Mouse (Mus musculus) midbrain, embryonic 12.5 days (tissue): ENCODE measurements at regions not wholly inside any gene's neighbourhood (a gene's known extent, or its start where the extent isn't known, plus 50 kb on each side); places are given as distances from the start of the nearest gene placed in this dataset.
"Not testable (repeated sequence)": the region's sequence is repeated elsewhere in the genome, so short reads cannot be mapped to it uniquely, and the experiment has no call there.

ENCODE experiments used
- ATAC-seq: fragments of 200-750 bp; cut with Nextera tagmentation; 2 replicates; pipeline ENCODE4 v1.8.0; 2017; ENCODE audit warnings: low read depth, moderate TSS enrichment, moderate library complexity; ENCODE audit not compliant: low FRiP score
- H3K27ac ChIP-seq: fragments of 300-500 bp; sonication (generic); replicated peaks from 2 replicates; pipeline ENCODE4 v1.5.1; 2016; ENCODE audit warnings: mild to moderate bottlenecking
- H3K27me3 ChIP-seq: fragments of 300-500 bp; sonication (generic); 2 replicates; pipeline ENCODE4 v1.6.1; 2016; ENCODE audit warnings: mild to moderate bottlenecking
- H3K36me3 ChIP-seq: fragments of 300-500 bp; sonication (generic); 2 replicates; pipeline ENCODE4 v1.6.1; 2016
- H3K4me1 ChIP-seq: fragments of 300-500 bp; sonication (generic); 2 replicates; pipeline ENCODE4 v1.6.1; 2016
- H3K4me2 ChIP-seq: fragments of 300-500 bp; sonication (generic); replicated peaks from 2 replicates; pipeline ENCODE4 v1.6.1; 2016; ENCODE audit warnings: mild to moderate bottlenecking, moderate library complexity
- H3K4me3 ChIP-seq: fragments of 300-500 bp; sonication (generic); 2 replicates; pipeline ENCODE4 v1.5.1; 2016; ENCODE audit warnings: mild to moderate bottlenecking
- H3K9ac ChIP-seq: fragments of 300-500 bp; sonication (generic); replicated peaks from 2 replicates; pipeline ENCODE4 v1.6.1; 2016; ENCODE audit warnings: mild to moderate bottlenecking, moderate library complexity
- H3K9me3 ChIP-seq: fragments of 300-500 bp; sonication (generic); 2 replicates; pipeline ENCODE4 v1.6.1; 2016; ENCODE audit warnings: mild to moderate bottlenecking
- WGBS: fragments of 180-500 bp; shearing (Covaris S2); methylation state at CpG from one replicate; pipeline ENCODE4 v1.1.7; 2016; 5-methylcytosine and 5-hydroxymethylcytosine counted together

DNA sequence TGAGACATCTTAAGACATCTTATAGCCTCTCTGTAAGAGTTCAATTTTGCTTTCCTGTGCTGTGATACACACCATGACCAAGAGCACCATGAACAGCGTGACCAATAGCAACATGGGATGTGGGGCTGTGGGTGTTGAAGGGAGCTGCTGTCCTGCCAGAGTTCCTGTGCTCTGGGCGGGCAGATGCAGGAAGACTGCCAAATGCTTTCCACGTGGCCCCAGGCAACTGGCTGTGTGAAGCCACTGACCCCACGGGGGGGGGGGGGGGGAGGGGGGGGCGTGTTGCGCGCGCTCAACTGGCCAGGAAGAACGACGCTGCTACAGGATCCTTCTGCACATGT is 104.5 kb upstream of the Ipo5 start:
- H3K4me1 ChIP-seq = peaks cover 20% of the 10 kb centered on the region
- H3K4me3 ChIP-seq = no peak overlapping the region
- H3K36me3 ChIP-seq = no peaks in the 10 kb centered on the region
- no peak for ATAC-seq
- no peak overlapping the region for H3K9ac ChIP-seq
- H3K27me3 ChIP-seq = peaks cover 12% of the 10 kb centered on the region; the same call in 1 of the 2 replicates
- 56% methylated on average over 6 of the region's 10 CpGs for WGBS
- 0 out of 2 replicates have a peak, but pooled peaks cover 6% of the 10 kb centered on the region for H3K9me3 ChIP-seq
- H3K27ac ChIP-seq = no peak overlapping the region
- H3K4me2 ChIP-seq = no peak overlapping the region

DNA sequence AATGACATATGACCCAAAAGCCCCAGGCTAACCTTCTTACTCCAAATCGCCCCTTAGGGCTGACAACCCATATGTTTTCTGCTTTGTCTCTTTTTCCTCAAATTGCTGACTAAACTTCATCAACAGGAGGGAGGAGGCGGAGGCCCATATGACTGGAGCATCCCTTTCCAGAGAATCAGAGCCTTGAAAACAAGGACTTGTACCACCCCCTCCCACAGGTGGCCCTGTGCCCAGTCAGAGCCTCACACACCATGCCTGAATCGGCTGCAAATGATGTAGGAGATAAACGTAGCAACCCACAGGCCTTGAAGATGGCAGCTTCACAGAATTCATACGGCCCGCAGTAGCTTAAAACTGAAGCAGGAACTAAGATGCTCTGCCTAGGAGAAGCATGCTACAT is 101.7 kb upstream of the Ipo5 start:
- no peak for ATAC-seq
- WGBS = 94% methylated on average over 6 of the region's 6 CpGs

DNA sequence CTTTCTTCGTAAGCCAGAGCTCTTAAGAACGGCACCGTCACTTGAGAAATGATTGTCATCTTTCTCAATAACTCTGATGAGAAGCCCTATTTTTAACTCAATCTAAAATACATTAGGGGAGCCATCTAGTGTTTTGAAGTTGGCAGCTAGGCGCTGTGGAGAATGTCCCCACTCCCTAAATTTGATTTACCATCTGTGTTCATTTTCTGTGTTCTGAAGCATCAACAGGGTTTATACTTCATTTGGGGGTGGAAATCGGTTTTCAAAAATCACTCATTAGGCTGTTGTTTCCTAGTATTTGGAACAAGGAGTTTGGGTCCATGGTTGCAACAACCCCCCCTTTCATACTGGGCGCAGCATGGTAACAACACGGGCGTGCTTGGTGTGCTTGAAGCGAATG is 97.1 kb upstream of the Ipo5 start:
- Histone ChIP-seq H3K36me3 (no peaks in the 10 kb centered on the region), H3K27me3 (no peaks in the 10 kb centered on the region), H3K4me1 (no peaks in the 10 kb centered on the region), H3K9me3 (no peaks in the 10 kb centered on the region), H3K4me2 (no peak overlapping the region), H3K27ac (no peak overlapping the region), H3K4me3 (no peak overlapping the region), H3K9ac (no peak overlapping the region)
- no peak for ATAC-seq
- 91% methylated on average over 9 of the region's 9 CpGs for WGBS

More for the DNA sequence above, 101.7 kb upstream of the Ipo5 start:
- Histone ChIP-seq H3K4me1 (peaks cover 8% of the 10 kb centered on the region), H3K4me3 (no peak overlapping the region), H3K9ac (no peak overlapping the region), H3K36me3 (no peaks in the 10 kb centered on the region), H3K27ac (no peak overlapping the region), H3K4me2 (no peak overlapping the region), H3K9me3 (0 out of 2 replicates have a peak, but pooled peaks cover 6% of the 10 kb centered on the region), H3K27me3 (peaks cover 12% of the 10 kb centered on the region; the same call in 1 of the 2 replicates)

DNA sequence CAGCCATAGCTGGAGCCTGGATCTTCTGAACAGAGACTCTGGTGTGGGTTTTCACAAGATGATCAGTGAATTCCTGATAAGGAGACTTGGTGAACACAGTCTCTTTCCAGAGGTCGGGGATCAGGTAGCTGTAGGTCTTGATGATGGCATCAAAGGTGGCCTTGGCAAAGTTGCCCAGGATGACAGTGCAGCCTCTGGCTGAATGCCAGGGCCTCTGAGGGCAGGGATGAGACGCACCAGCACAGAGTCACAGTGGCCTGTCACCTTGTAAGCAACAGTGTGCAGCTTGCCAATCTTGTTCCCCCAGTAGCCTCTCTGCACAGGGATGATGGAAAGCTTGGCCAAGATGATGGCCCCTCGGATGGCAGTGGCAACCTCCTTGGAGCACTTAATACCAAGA is 95.9 kb upstream of the Ipo5 start:
- not testable (repeated sequence) for H3K9me3 ChIP-seq

DNA sequence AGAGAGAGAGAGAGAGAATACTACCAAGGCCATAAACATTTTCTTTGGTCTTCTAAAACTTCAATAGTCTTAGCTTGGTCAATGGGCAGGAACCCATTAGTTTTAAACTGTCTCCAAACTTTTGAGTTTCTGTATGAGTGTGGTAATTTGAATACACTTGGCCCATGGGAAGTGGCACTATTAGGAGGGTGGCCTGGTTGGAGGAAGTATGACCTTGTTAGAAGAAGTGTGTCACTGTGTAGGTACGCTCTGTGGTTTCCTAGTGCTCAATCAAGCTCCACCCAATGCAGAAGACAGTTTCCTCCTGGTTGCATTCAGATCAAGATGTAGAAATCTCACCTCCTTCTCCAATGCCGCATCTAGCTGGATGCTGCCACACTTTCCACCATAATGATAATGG is 94.5 kb upstream of the Ipo5 start:
- Histone ChIP-seq H3K27ac (no peak overlapping the region), H3K4me1 (no peaks in the 10 kb centered on the region), H3K36me3 (no peaks in the 10 kb centered on the region), H3K9ac (no peak overlapping the region), H3K4me3 (no peak overlapping the region), H3K4me2 (no peak overlapping the region), H3K27me3 (no peaks in the 10 kb centered on the region), H3K9me3 (no peaks in the 10 kb centered on the region)
- no peak for ATAC-seq
- WGBS = 98% methylated on average over 2 of the region's 2 CpGs

More for the DNA sequence above, 95.9 kb upstream of the Ipo5 start:
- not testable (repeated sequence) for ATAC-seq, H3K27me3 ChIP-seq, H3K36me3 ChIP-seq, H3K4me1 ChIP-seq, H3K4me2 ChIP-seq, H3K9ac ChIP-seq, H3K4me3 ChIP-seq, H3K27ac ChIP-seq
- WGBS = 87% methylated on average over 3 of the region's 3 CpGs

DNA sequence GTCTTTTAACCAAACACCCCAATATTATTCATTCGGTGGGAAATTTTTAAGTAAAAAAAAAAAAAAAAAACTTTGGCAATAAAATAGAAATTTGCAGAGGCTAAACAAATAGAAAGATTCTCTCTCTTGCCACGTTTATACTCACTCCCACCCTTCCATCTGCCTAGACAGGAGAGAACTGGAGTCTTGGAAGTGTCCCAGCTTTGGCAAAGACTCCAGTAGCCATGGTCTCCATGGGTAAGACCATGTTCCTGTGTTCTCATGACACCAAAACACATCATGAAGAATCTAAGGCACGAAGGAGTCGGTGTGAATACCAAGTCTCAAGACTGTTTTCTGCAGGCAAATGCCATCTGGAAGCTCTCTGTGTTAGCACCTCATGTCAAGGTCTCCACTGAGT is 84.8 kb upstream of the Ipo5 start:
- no peaks in the 10 kb centered on the region for H3K27me3 ChIP-seq
- H3K9me3 ChIP-seq = no peaks in the 10 kb centered on the region
- no peaks in the 10 kb centered on the region for H3K4me1 ChIP-seq
- WGBS = 87% methylated on average over 4 of the region's 4 CpGs
- no peak overlapping the region for H3K27ac ChIP-seq
- no peak overlapping the region for H3K4me3 ChIP-seq
- no peak for ATAC-seq
- no peak overlapping the region for H3K4me2 ChIP-seq
- no peak overlapping the region for H3K9ac ChIP-seq
- no peaks in the 10 kb centered on the region for H3K36me3 ChIP-seq

DNA sequence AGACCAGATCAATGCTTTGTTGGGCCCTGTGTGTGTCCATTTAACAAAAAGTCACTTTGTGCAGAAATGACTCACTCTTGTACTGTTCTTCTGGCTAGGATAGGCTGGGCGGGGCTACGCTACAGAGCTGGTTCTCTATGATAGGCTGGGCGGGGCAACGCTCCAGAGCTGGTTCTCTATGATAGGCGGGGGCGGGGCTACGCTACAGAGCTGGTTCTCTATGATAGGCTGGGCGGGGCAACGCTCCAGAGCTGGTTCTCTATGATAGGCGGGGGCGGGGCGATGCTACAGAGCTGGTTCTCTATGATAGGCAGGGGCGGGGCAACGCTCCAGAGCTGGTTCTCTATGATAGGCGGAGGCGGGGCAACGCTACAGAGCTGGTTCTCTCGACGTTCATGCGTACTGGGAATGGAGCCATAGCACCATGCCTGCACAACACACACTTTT is 80.6 kb upstream of the Ipo5 start:
- not testable (repeated sequence) for H3K4me1 ChIP-seq, H3K36me3 ChIP-seq
- WGBS = 36% methylated on average over 20 of the region's 20 CpGs

DNA sequence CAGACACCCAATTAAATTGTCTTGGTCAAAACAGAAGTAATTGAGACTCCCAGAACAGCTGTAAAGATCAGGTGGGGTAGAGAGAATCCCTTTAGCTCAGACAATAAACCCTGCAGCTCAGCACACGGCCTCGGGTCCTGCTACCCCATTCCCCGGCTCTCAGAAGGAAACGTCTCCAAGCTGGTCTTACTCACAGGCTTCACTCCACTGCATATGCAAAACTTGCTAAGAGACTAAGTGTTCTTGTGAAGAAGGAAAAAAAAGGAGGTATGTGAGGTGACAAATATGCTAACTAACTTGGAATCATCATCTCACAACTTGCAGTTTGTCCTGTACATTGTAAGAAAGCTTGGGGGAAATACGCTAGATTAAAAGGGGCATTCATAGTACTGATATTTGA is 79.6 kb upstream of the Ipo5 start:
- Histone ChIP-seq H3K9me3 (no peaks in the 10 kb centered on the region), H3K27ac (peak overlapping the region; percentile 39; the same call in 1 of the 2 replicates), H3K36me3 (no peaks in the 10 kb centered on the region), H3K9ac (no peak overlapping the region), H3K4me3 (no peak overlapping the region), H3K27me3 (peaks cover 12% of the 10 kb centered on the region; the same call in 1 of the 2 replicates), H3K4me1 (peaks cover 8% of the 10 kb centered on the region; the same call in 1 of the 2 replicates), H3K4me2 (0 out of 2 replicates have a peak overlapping the region, but pooled peaks have one; percentile 16)
- 45% methylated on average over 5 of the region's 5 CpGs for WGBS
- peak; percentile 55; the same call in 1 of the 2 replicates for ATAC-seq

More for the DNA sequence above, 80.6 kb upstream of the Ipo5 start:
- H3K4me2 ChIP-seq, H3K9me3 ChIP-seq, H3K4me3 ChIP-seq, H3K9ac ChIP-seq, H3K27ac ChIP-seq: not testable (repeated sequence)
- peaks cover 12% of the 10 kb centered on the region; the same call in 1 of the 2 replicates for H3K27me3 ChIP-seq
- ATAC-seq = peak; percentile 64

DNA sequence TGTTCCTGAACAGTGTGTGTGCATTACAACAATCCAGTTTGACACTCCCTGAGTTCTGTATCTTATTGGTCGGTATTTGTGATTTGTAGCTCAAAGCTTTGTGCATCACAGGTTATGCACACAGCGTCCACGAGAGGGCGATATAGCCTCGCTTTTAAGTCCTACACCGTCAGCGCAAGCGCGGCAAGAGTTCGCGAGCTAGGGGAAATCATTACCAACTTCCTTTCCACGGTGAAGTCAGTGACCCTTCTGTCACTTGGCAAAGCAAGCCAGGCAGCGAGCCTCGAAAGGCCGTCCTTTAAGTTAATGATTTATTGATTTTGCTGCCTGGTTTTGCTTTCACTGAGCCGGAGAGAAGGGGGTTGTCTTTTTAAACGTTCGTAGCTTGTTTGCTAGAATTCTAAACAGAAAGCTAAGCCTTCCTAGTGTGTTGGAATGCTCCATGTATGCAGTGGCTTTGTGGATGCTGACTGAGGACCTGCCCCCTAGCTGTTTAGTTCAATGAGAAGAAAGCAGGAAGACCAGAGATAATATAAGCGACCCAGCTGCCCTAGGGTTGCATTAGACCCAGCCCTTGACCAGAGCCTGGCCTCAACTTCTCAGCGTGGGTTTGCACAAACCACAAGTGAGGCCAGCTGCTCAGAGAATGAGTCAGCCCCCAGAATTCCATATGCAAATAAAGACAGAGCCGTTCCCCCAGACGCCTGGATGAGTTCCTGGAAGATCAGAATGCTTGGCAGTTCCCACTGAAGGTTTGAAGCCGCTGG is 79.0 kb upstream of the Ipo5 start:
- Histone ChIP-seq H3K4me2 (peak overlapping the region; percentile 43), H3K9ac (no peak overlapping the region), H3K4me1 (peaks cover 8% of the 10 kb centered on the region; the same call in 1 of the 2 replicates), H3K36me3 (no peaks in the 10 kb centered on the region), H3K27me3 (peaks cover 12% of the 10 kb centered on the region; the same call in 1 of the 2 replicates), H3K4me3 (peak overlapping the region; percentile 15; the same call in 1 of the 2 replicates), H3K9me3 (no peaks in the 10 kb centered on the region), H3K27ac (peak overlapping the region; percentile 47; the same call in 1 of the 2 replicates)
- ATAC-seq = peak; percentile 71
- 9% methylated on average over 23 of the region's 23 CpGs for WGBS

DNA sequence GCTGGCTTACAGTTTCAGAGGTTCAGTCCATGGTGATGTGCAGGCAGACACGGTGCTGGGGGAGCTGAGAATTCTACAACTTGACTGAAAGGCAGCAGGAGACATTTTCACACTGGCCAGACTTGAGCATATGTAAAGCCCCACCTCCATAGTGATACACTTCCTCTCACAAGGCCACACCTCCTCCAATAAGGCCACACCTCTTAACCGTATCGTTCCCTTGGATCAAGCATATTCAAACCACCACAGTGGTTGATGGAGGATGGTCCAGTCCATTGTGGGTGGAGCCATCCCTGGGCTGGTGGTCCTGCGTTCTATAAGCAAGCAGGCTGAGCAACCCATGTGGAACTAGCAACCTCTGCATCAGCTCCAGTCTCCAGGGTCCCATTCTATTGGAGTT is 76.2 kb upstream of the Ipo5 start:
- Histone ChIP-seq H3K27me3 (peaks cover 12% of the 10 kb centered on the region; the same call in 1 of the 2 replicates), H3K4me3 (no peak overlapping the region), H3K9ac (no peak overlapping the region), H3K9me3 (no peaks in the 10 kb centered on the region), H3K27ac (no peak overlapping the region), H3K4me2 (no peak overlapping the region), H3K4me1 (peaks cover 8% of the 10 kb centered on the region; the same call in 1 of the 2 replicates), H3K36me3 (no peaks in the 10 kb centered on the region)
- 81% methylated on average over 4 of the region's 4 CpGs for WGBS
- no peak for ATAC-seq

DNA sequence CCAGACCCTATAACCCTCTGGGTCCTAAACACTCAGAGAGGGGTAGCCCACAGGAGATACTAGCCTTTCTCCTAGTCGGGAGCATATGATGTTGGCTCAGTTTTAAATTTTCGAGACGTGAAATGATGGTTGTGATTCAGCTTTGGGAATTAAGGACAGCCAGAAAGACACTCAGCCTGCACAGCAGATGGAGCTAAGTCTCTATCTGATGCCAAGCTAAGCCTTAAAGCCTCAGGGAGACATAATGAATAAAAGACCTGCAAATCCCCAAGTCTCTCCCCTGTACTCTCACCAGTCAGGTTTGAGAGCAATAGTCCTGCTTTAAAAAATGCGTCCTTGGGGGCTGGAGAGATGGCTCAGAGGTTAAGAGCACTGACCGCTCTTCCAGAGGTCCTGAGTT is 75.3 kb upstream of the Ipo5 start:
- Histone ChIP-seq H3K27me3 (peaks cover 12% of the 10 kb centered on the region; the same call in 1 of the 2 replicates), H3K9me3 (no peaks in the 10 kb centered on the region), H3K27ac (no peak overlapping the region), H3K4me2 (no peak overlapping the region), H3K9ac (no peak overlapping the region), H3K4me1 (peaks cover 11% of the 10 kb centered on the region; the same call in 1 of the 2 replicates), H3K36me3 (no peaks in the 10 kb centered on the region), H3K4me3 (no peak overlapping the region)
- ATAC-seq = no peak
- WGBS = 62% methylated on average over 5 of the region's 5 CpGs

DNA sequence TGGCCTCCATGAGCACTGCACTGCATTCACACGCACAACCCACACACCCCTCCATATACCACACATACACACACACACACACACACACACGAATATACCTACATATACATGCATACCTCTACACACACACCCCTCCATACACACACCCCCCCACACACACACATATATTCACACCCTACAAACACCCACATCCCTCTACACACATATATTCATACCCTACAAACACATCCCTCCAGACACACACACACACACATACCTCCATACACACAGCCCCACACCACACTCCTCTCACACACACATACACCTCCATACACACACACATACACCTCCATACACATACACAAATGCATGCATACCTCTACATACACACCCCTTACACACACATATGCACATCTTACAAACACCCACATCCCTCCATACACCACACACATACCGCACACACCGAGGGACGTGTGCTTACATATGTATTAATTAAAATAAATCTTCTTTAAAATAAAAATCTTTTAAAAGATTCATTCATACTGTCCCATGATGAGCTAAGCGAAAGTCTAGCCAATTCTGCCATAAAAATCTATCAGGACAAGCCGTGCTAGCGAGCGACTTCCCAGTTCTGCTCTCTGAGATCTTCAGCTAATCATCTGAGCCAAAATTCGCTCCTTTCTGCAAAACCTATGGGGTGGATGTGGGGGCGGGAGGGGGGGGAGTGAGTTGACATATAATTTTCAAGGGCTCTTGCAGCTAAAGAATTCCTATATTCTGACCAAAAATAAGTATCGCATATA is 74.3 kb upstream of the Ipo5 start:
- H3K27me3 ChIP-seq = peaks cover 12% of the 10 kb centered on the region; the same call in 1 of the 2 replicates
- H3K4me1 ChIP-seq = peaks cover 11% of the 10 kb centered on the region; the same call in 1 of the 2 replicates
- ATAC-seq = peak; percentile 53
- WGBS = 92% methylated on average over 12 of the region's 12 CpGs
- no peak overlapping the region for H3K4me2 ChIP-seq
- H3K27ac ChIP-seq = no peak overlapping the region
- H3K4me3 ChIP-seq = no peak overlapping the region
- H3K9ac ChIP-seq = no peak overlapping the region
- H3K9me3 ChIP-seq = no peaks in the 10 kb centered on the region
- no peaks in the 10 kb centered on the region for H3K36me3 ChIP-seq
